Comparison of ENCODE assay signal across 18 mouse cellular contexts in the genomic region with DNA sequence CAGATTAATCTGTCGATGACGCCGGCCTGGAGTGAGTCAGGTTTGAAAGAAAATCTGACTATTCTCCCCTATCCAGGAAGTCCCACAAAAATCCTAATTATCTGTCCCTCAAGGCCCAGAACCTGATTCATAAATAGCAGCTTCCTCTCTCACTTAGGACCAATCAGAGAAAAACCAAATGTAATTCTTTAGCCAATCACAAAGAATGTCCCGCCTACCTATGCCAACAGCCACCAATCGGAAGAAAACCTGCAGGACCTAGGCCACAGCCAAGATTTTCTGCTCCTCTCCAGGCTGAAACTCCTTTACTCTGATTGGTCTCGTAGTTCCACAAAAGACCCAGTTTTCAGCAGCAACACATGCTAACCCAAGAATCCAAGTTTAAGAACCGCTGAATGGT.
"Had no signal": no experiment of that assay in that cellular context is flagged by ENCODE, and none has a peak within 500 bp of the region (broad histone marks: within the 10 kb centered on the region; RNA-seq: fewer than 3 reads in every experiment).

No protein-coding gene starts in this region.

- H3K4me2 ChIP-seq: intestine, embryonic 15.5 days; kidney, embryonic 15.5 days; limb, embryonic 13.5 days; liver, embryonic 13.5 days; lung, embryonic 14.5 days; midbrain, embryonic 13.5 days had no signal

- H3K27me3 ChIP-seq: intestine, embryonic 15.5 days; kidney, embryonic 15.5 days; liver, embryonic 13.5 days; megakaryocyte, embryonic 14.5 days; midbrain, embryonic 13.5 days had no signal

- H3K27ac ChIP-seq: intestine, embryonic 15.5 days; kidney, embryonic 15.5 days; limb, embryonic 13.5 days; liver, embryonic 13.5 days; midbrain, embryonic 10.5 days; midbrain, embryonic 13.5 days had no signal

- H3K9me3 ChIP-seq: intestine, embryonic 15.5 days; kidney, embryonic 15.5 days; limb, embryonic 13.5 days; midbrain, embryonic 10.5 days; midbrain, embryonic 13.5 days had no signal

- ATAC-seq: intestine, embryonic 15.5 days; lung, postnatal 0 days; midbrain, embryonic 13.5 days; midbrain, embryonic 16.5 days had no signal

- H3K36me3 ChIP-seq: intestine, embryonic 15.5 days; kidney, embryonic 15.5 days; limb, embryonic 13.5 days; liver, embryonic 13.5 days; midbrain, embryonic 10.5 days; midbrain, embryonic 13.5 days had no signal

- H3K4me1 ChIP-seq: intestine, embryonic 15.5 days; liver, embryonic 13.5 days; megakaryocyte, embryonic 14.5 days; midbrain, embryonic 10.5 days; midbrain, embryonic 13.5 days had no signal

- H3K9ac ChIP-seq: intestine, embryonic 15.5 days; kidney, embryonic 15.5 days; liver, embryonic 13.5 days; lung, embryonic 14.5 days; midbrain, embryonic 13.5 days had no signal

- DNase-seq: kidney, adult 11 months; kidney, adult 8-10 months; kidney, postnatal 10 days; kidney, postnatal 36 days; left cerebral cortex, postnatal 4 days; liver, embryonic 13.5 days; lung, embryonic 14.5 days; lung, postnatal 36 days; thymus, adult 18-20 months; thymus, postnatal 36 days had no signal

- H3K4me3 ChIP-seq: intestine, embryonic 15.5 days; kidney, embryonic 15.5 days; limb, embryonic 13.5 days; liver, embryonic 13.5 days; midbrain, embryonic 10.5 days; midbrain, embryonic 13.5 days had no signal
